Mouse (Mus musculus) heart, postnatal 14 days (tissue): ENCODE data around the gene Gpd2. TPM values are rescaled to one million over a fixed set of nuclear protein-coding genes. Genes with fewer than 3 reads are reported as not detected.
A peak's percentile ranks its signal among the peaks of the same experiment; 100 is the strongest.

Source experiments
- DNase-seq, 2 experiments: peaks; one replicate each; pipeline ENCODE4 v3.0.0; 2021 to 2022
- intact Hi-C: fragments of 180-260 bp; cut with DNase I; formaldehyde crosslinking; loops from one replicate; pipeline ENCODE4 v1.15.1; 2025
- total RNA-seq, 2 experiments: library from RNA; stranded (reverse); gene quantifications; 2 replicates each; pipeline ENCODE4 v1.2.3; 2021

Gene Gpd2
- total RNA-seq, 2 experiments from 2014 or later = 14.5 to 22.0 TPM

- DNase-seq = no peak
- intact Hi-C loops = no loop called here
Observed at GRCm38 (mm10) chr2:57287986-57288385, 50.6 kb downstream of the Gpd2 start.

GRCm38 (mm10) chr2:57293571-57293970, 56.1 kb downstream of the Gpd2 start:
- no peak for DNase-seq
- intact Hi-C loops = no loop called here

DNA sequence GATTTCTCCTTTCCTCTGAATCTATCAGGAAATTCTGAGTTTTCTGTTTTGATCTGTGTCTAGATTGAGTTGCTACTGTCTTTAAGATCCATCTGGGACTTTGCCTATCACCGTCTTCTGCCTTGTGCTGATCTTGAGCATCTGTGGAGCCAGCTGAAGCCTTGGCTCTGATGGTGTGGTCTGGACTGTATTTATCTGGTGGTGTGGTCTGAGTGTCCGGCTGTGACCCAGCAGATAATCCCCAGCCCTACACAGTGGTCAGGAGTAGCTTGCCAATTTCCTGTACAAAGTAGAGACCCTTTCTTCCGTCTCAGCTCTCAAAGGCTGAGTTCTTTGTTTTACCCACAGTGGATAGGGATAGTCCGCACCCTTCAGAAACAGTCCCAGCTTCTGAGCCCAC, 58.6 kb downstream of the Gpd2 start:
- DNase-seq = no peak
- intact Hi-C loops = no loop called here

DNA sequence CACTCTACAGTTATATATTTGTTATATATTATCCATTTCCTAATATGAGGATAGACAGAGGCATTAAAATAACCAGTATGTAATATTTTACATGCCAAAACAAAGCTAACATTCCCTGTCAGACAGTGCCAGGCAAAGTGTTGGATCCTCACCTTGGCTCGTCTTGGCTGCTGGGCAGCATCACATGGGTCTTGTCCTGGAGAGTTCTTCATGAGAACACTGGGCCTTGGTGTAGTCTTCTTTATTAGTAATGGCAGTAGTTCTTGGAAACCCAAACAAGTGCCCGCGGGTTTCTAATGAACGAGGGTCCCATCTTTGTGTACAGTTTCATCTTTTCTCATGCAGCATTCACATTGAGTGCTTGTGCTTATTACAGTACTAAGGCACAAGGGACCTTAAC, 59.8 kb downstream of the Gpd2 start:
- DNase-seq = peak in 1 of 2 experiments; percentile 12
- intact Hi-C loops = no loop called here

DNA sequence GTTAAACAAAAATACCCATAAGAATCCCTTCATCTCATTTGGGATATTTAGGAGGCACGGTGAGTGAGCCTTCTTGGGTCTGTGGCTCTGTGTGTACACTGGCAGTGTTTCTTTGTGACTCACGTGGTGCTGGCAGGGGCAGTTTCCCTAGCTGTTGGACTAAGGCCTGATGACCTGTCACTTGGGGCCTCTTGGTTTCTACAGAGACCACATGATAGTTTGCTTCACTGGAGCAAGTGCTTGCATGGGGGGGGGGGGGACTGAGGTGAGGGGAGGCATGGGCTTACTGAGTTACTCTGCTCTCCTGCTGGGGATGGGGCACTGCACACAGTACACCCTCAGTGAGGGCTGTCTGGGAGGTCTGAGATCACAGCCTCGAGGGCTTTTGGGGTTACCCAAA, 64.1 kb downstream of the Gpd2 start:
- DNase-seq = peak; percentile 11 to 17
- intact Hi-C loops = no loop called here

GRCm38 (mm10) chr2:57304212-57304611, 66.8 kb downstream of the Gpd2 start:
- intact Hi-C loops = no loop called here
- DNase-seq = no peak

GRCm38 (mm10) chr2:57312268-57312797, 74.9 kb downstream of the Gpd2 start:
- intact Hi-C loops = loop anchor here (5.0 kb wide), 1 partner anchor 130 kb away; no protein-coding TSS in a partner anchor
- DNase-seq = no peak

DNA sequence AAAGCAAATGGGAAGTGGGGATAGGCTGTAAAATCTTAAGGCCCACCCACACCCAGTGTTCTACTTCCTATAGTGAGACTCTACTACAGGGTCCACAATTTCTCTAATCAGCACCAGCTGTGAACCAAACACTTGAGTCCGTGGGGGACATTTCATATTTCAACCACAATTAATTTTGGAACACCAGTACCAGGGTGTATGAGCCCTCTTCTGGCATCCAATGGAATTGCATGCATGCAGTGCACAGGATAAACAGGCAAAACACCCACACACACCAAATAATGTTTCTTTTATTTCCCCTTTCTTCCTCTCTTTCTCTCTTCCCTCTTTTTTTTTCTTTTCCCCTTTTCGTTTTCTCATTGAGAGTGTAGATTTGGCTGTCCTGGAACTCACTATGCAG, 78.6 kb downstream of the Gpd2 start:
- intact Hi-C loops = loop anchor here (5.0 kb wide), 1 partner anchor 194 kb away; the partner anchor contains the start of gene Nr4a2
- DNase-seq = peak; percentile 23 to 59

- no peak for DNase-seq
- intact Hi-C loops = loop anchor here (5.0 kb wide), 1 partner anchor 196 kb away; the partner anchor contains the start of gene Nr4a2
Observed at GRCm38 (mm10) chr2:57318336-57318735, 80.9 kb downstream of the Gpd2 start.

DNA sequence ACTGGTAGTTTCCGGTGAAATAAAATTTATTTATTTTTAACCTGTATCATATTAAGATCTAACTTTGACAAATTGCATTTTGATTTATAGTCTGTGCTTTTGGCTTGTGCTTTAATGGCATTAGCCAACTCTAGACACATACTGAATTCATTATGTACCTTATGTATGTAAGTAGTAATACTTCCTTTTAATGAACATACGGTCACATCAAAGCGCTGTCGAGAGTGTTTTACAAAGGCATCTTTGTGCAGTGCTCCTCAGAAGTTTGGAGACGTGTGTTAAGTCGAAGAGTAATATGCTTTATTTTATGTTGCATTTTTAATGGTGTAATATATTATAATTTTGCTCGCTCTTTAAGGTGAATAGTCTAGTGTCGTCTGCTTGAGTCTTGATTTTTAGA, 88.7 kb downstream of the Gpd2 start:
- DNase-seq = no peak
- intact Hi-C loops = no loop called here

GRCm38 (mm10) chr2:57329327-57329726, 91.9 kb downstream of the Gpd2 start:
- intact Hi-C loops = no loop called here
- DNase-seq = no peak

DNA sequence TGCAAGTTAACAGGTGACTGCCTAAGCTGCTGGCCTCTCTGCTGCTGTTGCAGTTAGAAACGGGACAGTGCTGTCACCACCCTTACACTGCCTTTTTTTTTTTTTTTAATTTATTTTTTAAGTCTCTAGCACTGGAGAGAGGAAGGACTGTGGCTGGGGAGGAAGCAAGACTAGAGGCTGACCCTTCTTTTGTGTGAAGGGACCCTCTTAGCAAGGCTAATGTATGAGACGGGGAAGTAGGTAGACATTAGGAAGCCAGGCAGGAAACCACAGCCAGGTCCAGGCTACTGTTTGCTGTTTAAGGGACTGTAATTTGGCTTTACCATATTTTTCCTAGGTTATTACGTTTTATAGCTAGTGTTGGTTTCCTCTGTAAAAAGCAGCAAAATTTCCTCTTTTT, 93.4 kb downstream of the Gpd2 start:
- DNase-seq = no peak
- intact Hi-C loops = no loop called here

DNA sequence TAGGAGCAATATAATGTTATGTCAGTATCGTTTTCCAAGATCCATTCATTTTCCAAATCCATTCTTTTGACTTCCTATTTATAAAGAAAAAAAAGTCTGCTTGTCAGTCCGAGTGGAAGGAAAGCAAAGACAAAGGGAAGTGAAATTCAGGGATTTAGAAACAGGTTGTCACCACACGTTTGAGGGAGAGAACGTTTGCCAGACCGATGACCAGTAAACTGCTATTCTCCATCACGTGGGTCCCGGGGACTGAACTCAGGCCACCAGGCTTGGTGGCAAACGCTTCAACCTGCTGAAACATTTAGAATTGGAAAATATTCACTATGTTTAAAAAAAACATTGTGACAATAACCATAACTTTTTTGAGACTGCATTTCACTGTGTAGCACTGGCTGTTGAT, 93.8 kb downstream of the Gpd2 start:
- intact Hi-C loops = no loop called here
- DNase-seq = no peak

DNA sequence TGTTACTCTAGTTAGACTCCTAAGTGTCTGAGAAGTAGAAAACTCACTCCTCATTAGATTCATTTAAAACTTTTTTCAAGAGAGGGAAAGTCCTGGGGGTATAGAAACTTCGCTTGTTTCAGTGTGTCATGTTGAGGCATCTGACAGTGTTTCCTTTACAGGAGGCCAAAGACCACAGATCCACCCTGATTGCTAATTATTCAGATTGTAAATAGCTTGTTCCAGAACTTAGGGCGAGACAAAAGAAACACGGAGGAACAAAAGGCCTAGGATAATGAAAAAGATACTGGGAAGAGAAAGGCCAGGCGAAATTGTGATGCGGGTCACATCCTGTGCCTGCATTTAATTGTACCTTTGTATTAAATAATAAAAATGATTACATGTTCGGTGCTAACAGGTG, 96.0 kb downstream of the Gpd2 start:
- no peak for DNase-seq
- intact Hi-C loops = no loop called here

- intact Hi-C loops = no loop called here
- DNase-seq = no peak
Observed at GRCm38 (mm10) chr2:57335397-57335796, 98.0 kb downstream of the Gpd2 start.

GRCm38 (mm10) chr2:57338779-57339178, 101.3 kb downstream of the Gpd2 start:
- no peak for DNase-seq
- intact Hi-C loops = no loop called here

DNA sequence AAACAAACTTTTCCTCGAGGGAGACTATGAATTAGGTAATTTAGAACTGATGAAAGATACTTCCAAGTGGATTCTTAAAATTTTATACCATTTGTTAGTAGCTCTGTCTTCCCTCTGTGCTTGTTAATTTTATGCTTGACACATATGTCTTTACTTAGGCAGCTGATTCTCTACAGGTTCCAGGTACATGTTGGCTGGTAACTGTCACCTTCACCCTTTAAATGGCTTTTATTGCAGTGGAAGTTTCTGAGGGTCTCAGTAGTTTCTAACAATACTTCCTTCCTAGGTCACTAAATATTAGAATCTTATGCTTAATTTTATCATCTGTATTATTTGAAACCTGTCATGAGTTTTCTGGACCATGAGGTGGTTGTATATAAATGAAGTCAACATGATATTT, 105.5 kb downstream of the Gpd2 start:
- intact Hi-C loops = no loop called here

GRCm38 (mm10) chr2:57350615-57351014, 113.2 kb downstream of the Gpd2 start:
- intact Hi-C loops = no loop called here
- DNase-seq = peak in 1 of 2 experiments; percentile 23

More for the DNA sequence above, 105.5 kb downstream of the Gpd2 start:
- no peak for DNase-seq

- no peak for DNase-seq
- intact Hi-C loops = no loop called here
Observed at GRCm38 (mm10) chr2:57353722-57354432, 116.4 kb downstream of the Gpd2 start.

- DNase-seq = no peak
- intact Hi-C loops = no loop called here
Observed at GRCm38 (mm10) chr2:57354848-57355247, 117.4 kb downstream of the Gpd2 start.

GRCm38 (mm10) chr2:57356222-57356822, 118.9 kb downstream of the Gpd2 start:
- DNase-seq = no peak
- intact Hi-C loops = no loop called here

DNA sequence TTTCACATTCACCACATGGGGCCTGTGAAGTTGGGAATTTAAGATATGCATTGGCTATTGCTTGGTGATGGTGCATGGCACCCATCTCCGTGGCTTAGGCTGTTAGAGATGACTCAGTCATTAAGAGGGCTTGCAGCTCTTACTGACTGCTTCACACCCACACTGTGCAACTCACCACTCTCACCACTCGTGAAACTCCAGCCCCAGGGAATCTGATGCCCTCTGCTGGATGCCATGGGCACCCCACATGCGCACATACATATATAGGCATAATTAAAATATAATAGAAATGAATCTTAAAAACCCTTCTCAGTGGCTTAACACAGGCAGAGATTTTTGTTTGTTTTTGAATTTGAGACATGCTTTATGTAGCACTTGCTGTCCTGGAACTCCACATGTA, 125.1 kb downstream of the Gpd2 start:
- intact Hi-C loops = no loop called here
- no peak for DNase-seq
